Mouse (Mus musculus): ENCODE data around the gene Gmppa. TPM values are rescaled to one million over a fixed set of nuclear protein-coding genes. Genes with fewer than 3 reads are reported as not detected.

Gmppa gene
- polyA plus RNA-seq, 3 experiments from 2014 or later: 44.2 to 67.2 (median 62.7) TPM

- ATAC-seq: no peak
Measured at GRCm38 (mm10) chr1:75490785-75491551, 55.2 kb downstream of the Gmppa start.

- ATAC-seq: no peak
Measured at GRCm38 (mm10) chr1:75492579-75493170, 56.9 kb downstream of the Gmppa start.

Other genes with a start within 250 kb of the Gmppa start
- gene Ankzf1, start 243.8 kb upstream of the Gmppa start, polyA plus RNA-seq (2017; shearing (Covaris generic)): 10 to 100 TPM; 16.5 to 28.6 (median 25.1) TPM
- gene Atg9a, start 243.7 kb upstream of the Gmppa start, polyA plus RNA-seq (2017; shearing (Covaris generic)): 10 to 100 TPM in 1 of 3 experiments, 1 to 10 TPM in 2; 7.5 to 10.8 (median 8.4) TPM
- gene Glb1l, start 225.1 kb upstream of the Gmppa start, polyA plus RNA-seq (2017; shearing (Covaris generic)): 10 to 100 TPM in 2 of 3 experiments, 1 to 10 TPM in 1; 8.4 to 14.1 (median 13.5) TPM
- gene Stk16, start 225.1 kb upstream of the Gmppa start, polyA plus RNA-seq (2017; shearing (Covaris generic)): 10 to 100 TPM; 46.3 to 62.7 (median 51.6) TPM
- gene Tuba4a, start 216.1 kb upstream of the Gmppa start, polyA plus RNA-seq (2017; shearing (Covaris generic)): 100 to 1,000 TPM; 116 to 151 (median 123) TPM
- gene A630095N17Rik, start 203.8 kb upstream of the Gmppa start, polyA plus RNA-seq (2017; shearing (Covaris generic)): not detected
- gene Dnajb2, start 199.5 kb upstream of the Gmppa start, polyA plus RNA-seq (2017; shearing (Covaris generic)): 1 to 10 TPM; 3.0 to 7.0 (median 5.8) TPM
- under 1 TPM in 1 of 3 experiments, not detected in 2; 0.36 TPM for gene Ptprn, start 171.4 kb upstream of the Gmppa start, polyA plus RNA-seq (2017; shearing (Covaris generic))
- not detected for gene Resp18, start 157.5 kb upstream of the Gmppa start, polyA plus RNA-seq (2017; shearing (Covaris generic))
- gene Dnpep, start 117.9 kb upstream of the Gmppa start, polyA plus RNA-seq (2017; shearing (Covaris generic)): 10 to 100 TPM; 52.9 to 68.4 (median 62.8) TPM
- under 1 TPM in 1 of 3 experiments, not detected in 2; 0.64 TPM for gene Des, start 75.6 kb upstream of the Gmppa start, polyA plus RNA-seq (2017; shearing (Covaris generic))
- under 1 TPM in 1 of 3 experiments, not detected in 2; 0.34 TPM for gene Speg, start 60.6 kb upstream of the Gmppa start, polyA plus RNA-seq (2017; shearing (Covaris generic))
- not detected for gene Asic4, start 14.5 kb downstream of the Gmppa start, polyA plus RNA-seq (2017; shearing (Covaris generic))
- 1 to 10 TPM; 5.5 to 6.9 (median 5.6) TPM for gene Chpf, start 43.4 kb downstream of the Gmppa start, polyA plus RNA-seq (2017; shearing (Covaris generic))
- gene Tmem198, start 43.6 kb downstream of the Gmppa start, polyA plus RNA-seq (2017; shearing (Covaris generic)): under 1 TPM in 1 of 3 experiments, not detected in 2; 0.24 TPM
- not detected for gene Obsl1, start 70.5 kb downstream of the Gmppa start, polyA plus RNA-seq (2017; shearing (Covaris generic))
- not detected for gene Inha, start 71.1 kb downstream of the Gmppa start, polyA plus RNA-seq (2017; shearing (Covaris generic))
- 10 to 100 TPM in 2 of 3 experiments, 1 to 10 TPM in 1; 6.5 to 11.9 (median 10.5) TPM for gene Stk11ip, start 85.6 kb downstream of the Gmppa start, polyA plus RNA-seq (2017; shearing (Covaris generic))
- gene Slc4a3, start 110.3 kb downstream of the Gmppa start, polyA plus RNA-seq (2017; shearing (Covaris generic)): under 1 TPM in 1 of 3 experiments, not detected in 2; 0.05 TPM